Mouse (Mus musculus): ENCODE results near the gene Mogat1. TPM values are rescaled to one million over a fixed set of nuclear protein-coding genes. Genes with fewer than 3 reads are reported as not detected.
A peak's percentile ranks its signal among the peaks of the same experiment; 100 is the strongest.
"Not testable (repeated sequence)": the region's sequence is repeated elsewhere in the genome, so short reads cannot be mapped to it uniquely, and the experiment has no call there.

Gene Mogat1
- total and polyA plus RNA-seq, 2 experiments from 2014 or later: 0.49 TPM; not detected in 1

GRCm38 (mm10) chr1:78501036-78501435 is 9.8 kb upstream of the Mogat1 start:
- DNase-seq (ENCODE audit: low spot score): no peak
- Histone ChIP-seq H3K27me3 (ENCODE audit: insufficient read depth, low read length) (no peaks in the 10 kb centered on the region), H3K4me1 (ENCODE audit: insufficient read depth, low read length) (no peaks in the 10 kb centered on the region), H3K4me3 (ENCODE audit: low read length) (no peak overlapping the region), H3K9ac (replicated peaks; ENCODE audit: low read length) (no peak overlapping the region), H3K4me2 (ENCODE audit: low read depth, low read length) (no peak overlapping the region), H3K36me3 (ENCODE audit: insufficient read depth, low read length) (no peaks in the 10 kb centered on the region), H3K9me3 (ENCODE audit: low read length) (no peaks in the 10 kb centered on the region), H3K27ac (no peak overlapping the region)
- no peak for ATAC-seq
- 94% methylated on average over 16 of the region's 16 CpGs for WGBS
- no peak for TF ChIP-seq CTCF (IDR thresholded peaks at IDR 0.05; ENCODE audit: low read depth)

DNA sequence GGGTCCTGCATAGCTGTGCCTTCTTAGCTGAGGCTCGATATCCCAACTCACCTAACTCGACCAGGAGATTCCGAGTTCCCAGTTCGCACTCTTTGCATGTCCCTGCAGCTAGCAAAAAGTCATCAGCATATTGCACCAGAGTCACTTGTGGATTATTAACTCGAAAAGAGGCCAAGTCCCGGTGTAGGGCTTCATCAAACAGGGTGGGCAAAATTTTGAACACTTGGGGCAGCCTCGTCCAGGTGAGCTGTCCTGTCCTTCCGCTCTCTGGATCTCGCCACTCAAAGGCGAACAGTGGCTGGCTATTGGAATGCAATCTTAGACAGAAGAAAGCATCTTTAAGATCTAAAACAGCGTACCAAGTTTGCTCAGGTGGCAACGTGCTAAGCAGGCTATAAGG is 8.9 kb upstream of the Mogat1 start:
- not testable (repeated sequence) for H3K27ac ChIP-seq; H3K4me2 ChIP-seq (ENCODE audit: low read depth, low read length); H3K9me3 ChIP-seq (ENCODE audit: low read length); H3K36me3 ChIP-seq (ENCODE audit: insufficient read depth, low read length); H3K9ac ChIP-seq (replicated peaks; ENCODE audit: low read length); H3K4me3 ChIP-seq (ENCODE audit: low read length); ATAC-seq; DNase-seq (ENCODE audit: low spot score); H3K4me1 ChIP-seq (ENCODE audit: insufficient read depth, low read length); H3K27me3 ChIP-seq (ENCODE audit: insufficient read depth, low read length)
- WGBS: 93% methylated on average over 12 of the region's 12 CpGs

DNA sequence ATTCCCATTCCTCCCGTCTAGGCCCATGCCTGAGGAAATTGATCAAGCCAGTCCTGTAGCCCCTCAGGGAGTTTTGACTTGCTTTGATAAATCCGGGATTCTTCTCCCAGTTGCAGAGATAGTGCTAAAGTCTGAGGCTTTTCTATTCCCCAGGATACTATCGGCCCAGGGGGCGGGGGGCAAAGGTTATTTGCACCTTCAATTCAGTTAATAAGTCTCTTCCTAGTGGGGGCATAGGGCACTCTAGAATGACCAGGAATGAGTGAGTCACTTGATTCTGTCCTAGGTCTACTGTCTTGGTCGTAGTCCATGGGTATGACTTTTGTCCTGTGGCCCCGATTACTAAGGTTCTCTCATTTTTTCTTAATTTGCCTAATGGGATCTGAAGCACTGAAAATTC is 8.3 kb upstream of the Mogat1 start:
- no peaks in the 10 kb centered on the region for H3K9me3 ChIP-seq (ENCODE audit: low read length)
- no peak for TF ChIP-seq CTCF (IDR thresholded peaks at IDR 0.05; ENCODE audit: low read depth)
- no peak overlapping the region for H3K27ac ChIP-seq
- 91% methylated on average over 6 of the region's 6 CpGs for WGBS
- DNase-seq (ENCODE audit: low spot score) (no peak), ATAC-seq (no peak)
- no peak overlapping the region for H3K4me3 ChIP-seq (ENCODE audit: low read length)
- no peaks in the 10 kb centered on the region for H3K4me1 ChIP-seq (ENCODE audit: insufficient read depth, low read length)
- H3K27me3 ChIP-seq (ENCODE audit: insufficient read depth, low read length): no peaks in the 10 kb centered on the region
- H3K36me3 ChIP-seq (ENCODE audit: insufficient read depth, low read length): no peaks in the 10 kb centered on the region
- no peak overlapping the region for H3K9ac ChIP-seq (replicated peaks; ENCODE audit: low read length)
- H3K4me2 ChIP-seq (ENCODE audit: low read depth, low read length): no peak overlapping the region

GRCm38 (mm10) chr1:78507137-78507536 is 3.7 kb upstream of the Mogat1 start:
- Histone ChIP-seq H3K27me3 (ENCODE audit: insufficient read depth, low read length) (no peaks in the 10 kb centered on the region), H3K4me3 (ENCODE audit: low read length) (no peak overlapping the region), H3K4me2 (ENCODE audit: low read depth, low read length) (no peak overlapping the region), H3K9ac (replicated peaks; ENCODE audit: low read length) (no peak overlapping the region), H3K27ac (no peak overlapping the region), H3K9me3 (ENCODE audit: low read length) (no peaks in the 10 kb centered on the region), H3K36me3 (ENCODE audit: insufficient read depth, low read length) (no peaks in the 10 kb centered on the region), H3K4me1 (ENCODE audit: insufficient read depth, low read length) (peaks cover 7% of the 10 kb centered on the region; the same call in 1 of the 2 replicates)
- TF ChIP-seq CTCF (IDR thresholded peaks at IDR 0.05; ENCODE audit: low read depth): no peak
- 61% methylated on average over 1 of the region's 1 CpGs for WGBS
- ATAC-seq (no peak), DNase-seq (ENCODE audit: low spot score) (no peak)

- H3K4me2 ChIP-seq (ENCODE audit: low read depth, low read length): peak within 1 kb of the TSS; percentile 49
- ATAC-seq: peak; percentile 53; the same call in 1 of the 2 replicates
- 3% methylated on average over 25 of the region's 25 CpGs for WGBS
- TF ChIP-seq CTCF (IDR thresholded peaks at IDR 0.05; ENCODE audit: low read depth): no peak
- H3K4me3 ChIP-seq (ENCODE audit: low read length): peak within 1 kb of the TSS; percentile 30
- DNase-seq (ENCODE audit: low spot score): peak; percentile 38
- H3K9ac ChIP-seq (replicated peaks; ENCODE audit: low read length): peak within 1 kb of the TSS; percentile 37; the same call in 1 of the 2 replicates
- no peaks in the 10 kb centered on the region for H3K36me3 ChIP-seq (ENCODE audit: insufficient read depth, low read length)
- no peaks in the 10 kb centered on the region for H3K9me3 ChIP-seq (ENCODE audit: low read length)
- peaks cover 7% of the 10 kb centered on the region; the same call in 1 of the 2 replicates for H3K4me1 ChIP-seq (ENCODE audit: insufficient read depth, low read length)
- no peaks in the 10 kb centered on the region for H3K27me3 ChIP-seq (ENCODE audit: insufficient read depth, low read length)
- no peak within 1 kb of the TSS for H3K27ac ChIP-seq
Observed at GRCm38 (mm10) chr1:78511621-78512160, 900 bp downstream of the Mogat1 start, which contains the start of gene BC035947. BC035947 (minus strand) TSS chr1:78512158.

DNA sequence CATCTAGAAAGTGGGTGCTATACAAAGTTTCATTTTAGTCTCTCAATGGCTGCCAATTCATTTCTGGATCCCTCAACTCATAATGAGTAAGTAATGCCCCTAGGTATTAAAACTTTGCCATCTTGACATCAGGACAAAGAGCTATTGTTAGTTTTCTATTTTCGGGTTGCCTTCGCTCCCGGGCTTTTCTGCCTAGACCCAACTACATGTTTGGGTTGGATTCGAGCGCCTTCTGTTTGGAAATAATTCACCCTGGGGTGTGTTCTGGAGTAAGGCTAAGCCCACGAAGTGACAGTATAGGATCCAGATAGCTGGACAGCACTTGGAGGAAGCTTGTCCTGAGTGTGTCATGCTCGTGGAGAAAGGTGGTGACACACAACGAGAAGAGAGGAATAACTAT is 2.0 kb downstream of the Mogat1 start:
- no peak for TF ChIP-seq CTCF (IDR thresholded peaks at IDR 0.05; ENCODE audit: low read depth)
- no peak overlapping the region for H3K27ac ChIP-seq

DNA sequence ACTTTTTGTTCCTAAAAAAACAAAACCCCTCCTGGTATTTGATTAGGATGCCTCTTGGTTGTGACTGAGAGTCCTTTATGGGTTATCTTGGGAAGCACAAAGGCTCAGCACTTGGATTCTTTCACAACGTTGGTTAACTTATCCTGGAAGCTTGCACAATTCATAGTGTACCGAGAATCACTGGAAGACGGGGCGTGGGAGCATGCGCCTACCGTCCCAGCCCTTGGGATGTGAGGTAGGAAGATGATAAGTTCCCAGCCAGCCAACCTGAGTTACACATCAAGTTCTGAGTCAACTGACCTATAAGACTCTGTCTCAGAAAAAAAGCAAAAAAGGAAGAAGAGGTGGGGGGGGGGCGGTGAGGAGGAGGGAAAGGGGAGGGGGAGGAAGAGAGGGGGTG is 8.1 kb downstream of the Mogat1 start:
- WGBS: 93% methylated on average over 7 of the region's 7 CpGs

More for the DNA sequence above, 2.0 kb downstream of the Mogat1 start:
- DNase-seq (ENCODE audit: low spot score) (no peak), ATAC-seq (no peak)
- Histone ChIP-seq H3K4me2 (ENCODE audit: low read depth, low read length) (no peak overlapping the region), H3K4me3 (ENCODE audit: low read length) (no peak overlapping the region), H3K9ac (replicated peaks; ENCODE audit: low read length) (no peak overlapping the region), H3K4me1 (ENCODE audit: insufficient read depth, low read length) (peaks cover 7% of the 10 kb centered on the region; the same call in 1 of the 2 replicates), H3K9me3 (ENCODE audit: low read length) (no peaks in the 10 kb centered on the region), H3K27me3 (ENCODE audit: insufficient read depth, low read length) (no peaks in the 10 kb centered on the region), H3K36me3 (ENCODE audit: insufficient read depth, low read length) (no peaks in the 10 kb centered on the region)
- WGBS: 82% methylated on average over 8 of the region's 8 CpGs

More for the DNA sequence above, 8.1 kb downstream of the Mogat1 start:
- Histone ChIP-seq H3K27me3 (ENCODE audit: insufficient read depth, low read length) (no peaks in the 10 kb centered on the region), H3K4me2 (ENCODE audit: low read depth, low read length) (no peak overlapping the region), H3K4me3 (ENCODE audit: low read length) (no peak overlapping the region), H3K36me3 (ENCODE audit: insufficient read depth, low read length) (no peaks in the 10 kb centered on the region), H3K9me3 (ENCODE audit: low read length) (no peaks in the 10 kb centered on the region), H3K9ac (replicated peaks; ENCODE audit: low read length) (no peak overlapping the region), H3K4me1 (ENCODE audit: insufficient read depth, low read length) (no peaks in the 10 kb centered on the region), H3K27ac (no peak overlapping the region)
- DNase-seq (ENCODE audit: low spot score) (no peak), ATAC-seq (no peak)
- TF ChIP-seq CTCF (IDR thresholded peaks at IDR 0.05; ENCODE audit: low read depth): no peak
